Mouse (Mus musculus): ENCODE results near the gene Sim2.

Sim2 gene

GRCm38 (mm10) chr16:94163051-94163450 is 78.3 kb downstream of the Sim2 start:
- peak in 1 of 2 experiments; percentile 50 for DNase-seq (ENCODE audit: low spot score in 2 of 2)

GRCm38 (mm10) chr16:94164236-94164635 is 79.5 kb downstream of the Sim2 start:
- no peak for DNase-seq (ENCODE audit: low spot score in 2 of 2)

GRCm38 (mm10) chr16:94164978-94165377 is 80.2 kb downstream of the Sim2 start:
- no peak for DNase-seq (ENCODE audit: low spot score in 2 of 2)

- DNase-seq (ENCODE audit: low spot score in 2 of 2) = no peak
Measured at GRCm38 (mm10) chr16:94168655-94169545, 84.2 kb downstream of the Sim2 start.

GRCm38 (mm10) chr16:94170218-94170617 is 85.5 kb downstream of the Sim2 start:
- DNase-seq (ENCODE audit: low spot score in 2 of 2) = no peak

GRCm38 (mm10) chr16:94173361-94173760 is 88.6 kb downstream of the Sim2 start:
- no peak for DNase-seq (ENCODE audit: low spot score in 2 of 2)

- DNase-seq (ENCODE audit: low spot score in 2 of 2) = no peak
Measured at GRCm38 (mm10) chr16:94175366-94175986, 90.7 kb downstream of the Sim2 start.

Data from right cerebral cortex, postnatal 10 days (tissue).